Comparison of ENCODE assay signal across 26 mouse cellular contexts in the genomic region with DNA sequence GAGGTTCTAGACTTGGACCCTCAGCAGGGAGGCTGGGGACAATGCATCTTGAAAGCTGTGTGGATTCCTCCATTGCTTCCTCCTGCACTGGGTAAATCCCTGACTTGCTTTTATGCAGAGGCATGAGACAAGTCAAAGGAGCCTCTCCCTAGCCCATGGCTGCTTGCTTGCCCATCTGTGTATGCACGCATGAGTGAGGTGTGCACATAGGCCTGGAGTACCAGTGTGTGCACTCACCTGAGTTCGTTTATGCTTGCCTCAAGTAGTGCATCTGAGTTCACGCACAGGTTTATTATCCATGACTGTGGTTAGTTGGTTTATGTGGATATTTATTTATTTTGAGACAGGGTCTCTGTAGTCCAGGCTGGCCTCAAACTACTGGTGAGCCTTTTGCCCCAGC. TPM values are rescaled to one million over a fixed set of nuclear protein-coding genes. Genes with fewer than 3 reads are reported as not detected.
DNase-seq lines count a peak whose midpoint lies in the region; ATAC-seq and TF ChIP-seq lines count a peak whose summit lies in the region.
"Had no signal": no experiment of that assay in that cellular context is flagged by ENCODE, and none has a peak within 500 bp of the region (broad histone marks: within the 10 kb centered on the region; RNA-seq: fewer than 3 reads in every experiment).

No protein-coding gene starts in this region.

- H3K27ac ChIP-seq in intestine, embryonic 15.5 days, result peak overlapping the region; percentile 44; the same call in 1 of the 2 replicates
- H3K27ac ChIP-seq in intestine, postnatal 0 days (ENCODE audit: low read depth, low read length), result no peak overlapping the region
- no peak overlapping the region for H3K27ac ChIP-seq in intestine, embryonic 16.5 days (ENCODE audit: low read length)
- H3K27ac ChIP-seq: forebrain, embryonic 10.5 days; forebrain, embryonic 13.5 days; gastrocnemius, adult 2 months; hindbrain, embryonic 13.5 days had no signal

- no peak overlapping the region for H3K4me2 ChIP-seq in intestine, embryonic 15.5 days (replicated peaks)
- H3K4me2 ChIP-seq in intestine, postnatal 0 days (replicated peaks; ENCODE audit: low read depth), result no peak overlapping the region
- no peak overlapping the region for H3K4me2 ChIP-seq in intestine, embryonic 16.5 days (ENCODE audit: low read depth, low read length)
- H3K4me2 ChIP-seq: forebrain, embryonic 13.5 days; hindbrain, embryonic 13.5 days had no signal

- no peaks in the 10 kb centered on the region for H3K27me3 ChIP-seq in intestine, embryonic 15.5 days (replicated peaks)
- H3K27me3 ChIP-seq in intestine, postnatal 0 days (replicated peaks; ENCODE audit: control insufficient read depth, insufficient read depth, low read length), result no peaks in the 10 kb centered on the region
- H3K27me3 ChIP-seq in intestine, embryonic 16.5 days (replicated peaks; ENCODE audit: control insufficient read depth, insufficient read depth, low read length), result no peaks in the 10 kb centered on the region
- H3K27me3 ChIP-seq: CH12.LX; forebrain, embryonic 13.5 days; hindbrain, embryonic 13.5 days had no signal

- no peak overlapping the region for H3K4me3 ChIP-seq in intestine, embryonic 15.5 days (replicated peaks)
- no peak overlapping the region for H3K4me3 ChIP-seq in intestine, postnatal 0 days (ENCODE audit: low read depth, low read length)
- no peak overlapping the region for H3K4me3 ChIP-seq in intestine, embryonic 16.5 days (ENCODE audit: low read length)
- H3K4me3 ChIP-seq: forebrain, embryonic 10.5 days; forebrain, embryonic 13.5 days; gastrocnemius, adult 2 months; hindbrain, embryonic 10.5 days; hindbrain, embryonic 13.5 days had no signal

- no peaks in the 10 kb centered on the region for H3K9me3 ChIP-seq in intestine, embryonic 15.5 days
- H3K9me3 ChIP-seq in intestine, postnatal 0 days (ENCODE audit: control insufficient read depth), result no peaks in the 10 kb centered on the region
- no peaks in the 10 kb centered on the region for H3K9me3 ChIP-seq in intestine, embryonic 16.5 days (ENCODE audit: control insufficient read depth, low read length)
- H3K9me3 ChIP-seq: forebrain, embryonic 10.5 days; forebrain, embryonic 13.5 days; hindbrain, embryonic 10.5 days; hindbrain, embryonic 13.5 days had no signal

- 92% methylated on average over 3 of the region's 3 CpGs for WGBS in intestine, embryonic 15.5 days
- 94% methylated on average over 3 of the region's 3 CpGs for WGBS in intestine, postnatal 0 days
- WGBS in intestine, embryonic 16.5 days, result 95% methylated on average over 3 of the region's 3 CpGs

- ATAC-seq in intestine, embryonic 15.5 days, result no peak
- ATAC-seq in intestine, postnatal 0 days, result no peak
- ATAC-seq in intestine, embryonic 16.5 days, result no peak
- ATAC-seq: forebrain, embryonic 13.5 days; forebrain, embryonic 16.5 days; hindbrain, embryonic 16.5 days had no signal

- no peak for TF ChIP-seq CTCF in intestine, postnatal 0 days (IDR thresholded peaks at IDR 0.05; ENCODE audit: low read depth)

- no peaks in the 10 kb centered on the region for H3K36me3 ChIP-seq in intestine, embryonic 15.5 days
- no peaks in the 10 kb centered on the region; the same call in 1 of the 2 replicates for H3K36me3 ChIP-seq in intestine, postnatal 0 days (ENCODE audit: control insufficient read depth, insufficient read depth)
- no peaks in the 10 kb centered on the region for H3K36me3 ChIP-seq in intestine, embryonic 16.5 days (ENCODE audit: control insufficient read depth, insufficient read depth, low read length)
- H3K36me3 ChIP-seq: forebrain, embryonic 10.5 days; hindbrain, embryonic 13.5 days had no signal

- intact Hi-C loops in gastrocnemius, postnatal 14 days (cut with DNase I; ENCODE audit: low total_unique reads), result loop anchor here (5.0 kb wide), 1 partner anchor 190 kb away; the partner anchor contains the start of gene Ahdc1
- intact Hi-C loops in left cerebral cortex, postnatal 25 days (cut with DNase I), result no loop called here

- DNase-seq in heart, adult 11 months, result peak; percentile 85
- no peak for DNase-seq in heart, adult 9 months (ENCODE audit: low spot score in 2 of 2)
- no peak for DNase-seq in gastrocnemius, postnatal 14 days
- DNase-seq in left cerebral cortex, postnatal 25 days (ENCODE audit: low spot score in 2 of 2), result no peak
- DNase-seq: adrenal gland, adult 2 months; adrenal gland, postnatal 14 days; B cell, adult 2 months; cerebellum, adult 11 months; cerebellum, adult 8-10 months; cerebellum, postnatal 10 days; gastrocnemius, adult 2 months; gastrocnemius, postnatal 25 days; heart, postnatal 36 days; kidney, adult 11 months had no signal

- peaks cover 54% of the 10 kb centered on the region for H3K4me1 ChIP-seq in intestine, embryonic 15.5 days (replicated peaks)
- H3K4me1 ChIP-seq in intestine, postnatal 0 days (replicated peaks; ENCODE audit: control insufficient read depth, insufficient read depth, low read length), result peaks cover 14% of the 10 kb centered on the region
- peaks cover 56% of the 10 kb centered on the region for H3K4me1 ChIP-seq in intestine, embryonic 16.5 days (ENCODE audit: control insufficient read depth, insufficient read depth, low read length)

- no peak overlapping the region for H3K9ac ChIP-seq in intestine, embryonic 15.5 days
- no peak overlapping the region for H3K9ac ChIP-seq in intestine, postnatal 0 days (ENCODE audit: low read depth, low read length)
- 0 out of 2 replicates have a peak overlapping the region, but pooled peaks have one; percentile 10 for H3K9ac ChIP-seq in intestine, embryonic 16.5 days (ENCODE audit: low read depth, low read length)
- H3K9ac ChIP-seq: forebrain, embryonic 13.5 days; hindbrain, embryonic 13.5 days had no signal

RNA-seq across cellular contexts. Expression of gene Cd164l2, which starts 9.7 kb away (rescaled TPM):
- 2.7 and 2.8 TPM in 2 replicates for polyA plus RNA-seq in intestine, embryonic 15.5 days (2015; fragmentation: Nextera tagmentation; extraction: Ambion mirVana)
- 0.58 and 0.94 TPM in 2 replicates for polyA plus RNA-seq in intestine, postnatal 0 days (2015; fragmentation: Nextera tagmentation; extraction: Ambion mirVana)
- polyA plus RNA-seq in intestine, embryonic 16.5 days (2015; fragmentation: Nextera tagmentation; extraction: Ambion mirVana), result 1.6 and 2.0 TPM in 2 replicates
- not detected for total RNA-seq in gastrocnemius, postnatal 14 days (2021)
- 1 to 10 TPM; 5.3 to 6.9 TPM for total RNA-seq in left cerebral cortex, postnatal 25 days (2021)
- total RNA-seq: CH12.LX; gastrocnemius, postnatal 25 days; heart, adult 8-10 months; MEL had no signal

RNA-seq across cellular contexts. Expression of gene Gpr3, which starts 10.1 kb away (rescaled TPM):
- 0.06 and 0.14 TPM in 2 replicates for polyA plus RNA-seq in intestine, embryonic 15.5 days (2015; fragmentation: Nextera tagmentation; extraction: Ambion mirVana)
- 0.05 TPM in 1 of 2 replicates, not detected in the other for polyA plus RNA-seq in intestine, postnatal 0 days (2015; fragmentation: Nextera tagmentation; extraction: Ambion mirVana)
- 0.05 and 0.24 TPM in 2 replicates for polyA plus RNA-seq in intestine, embryonic 16.5 days (2015; fragmentation: Nextera tagmentation; extraction: Ambion mirVana)
- not detected for total RNA-seq in gastrocnemius, postnatal 14 days (2021)
- 10 to 100 TPM; 10.1 to 13.0 TPM for total RNA-seq in left cerebral cortex, postnatal 25 days (2021)
- total RNA-seq: gastrocnemius, adult 2 months; gastrocnemius, postnatal 25 days; heart, adult 8-10 months had no signal

RNA-seq across cellular contexts. Expression of gene Map3k6, which starts 38.4 kb away (rescaled TPM):
- polyA plus RNA-seq in intestine, embryonic 15.5 days (2015; fragmentation: Nextera tagmentation; extraction: Ambion mirVana), result 3.0 and 3.2 TPM in 2 replicates
- polyA plus RNA-seq in intestine, postnatal 0 days (2015; fragmentation: Nextera tagmentation; extraction: Ambion mirVana), result 1.8 TPM in 2 replicates
- polyA plus RNA-seq in intestine, embryonic 16.5 days (2015; fragmentation: Nextera tagmentation; extraction: Ambion mirVana), result 2.4 and 2.8 TPM in 2 replicates
- 10 to 100 TPM in 1 of 2 experiments, 1 to 10 TPM in 1; 4.0 to 15.3 TPM for total RNA-seq in gastrocnemius, postnatal 14 days (2021)
- total RNA-seq in left cerebral cortex, postnatal 25 days (2021), result 1 to 10 TPM; 4.7 to 5.3 TPM
